ENCODE assay signal across 8 mouse cellular contexts in the genomic region with DNA sequence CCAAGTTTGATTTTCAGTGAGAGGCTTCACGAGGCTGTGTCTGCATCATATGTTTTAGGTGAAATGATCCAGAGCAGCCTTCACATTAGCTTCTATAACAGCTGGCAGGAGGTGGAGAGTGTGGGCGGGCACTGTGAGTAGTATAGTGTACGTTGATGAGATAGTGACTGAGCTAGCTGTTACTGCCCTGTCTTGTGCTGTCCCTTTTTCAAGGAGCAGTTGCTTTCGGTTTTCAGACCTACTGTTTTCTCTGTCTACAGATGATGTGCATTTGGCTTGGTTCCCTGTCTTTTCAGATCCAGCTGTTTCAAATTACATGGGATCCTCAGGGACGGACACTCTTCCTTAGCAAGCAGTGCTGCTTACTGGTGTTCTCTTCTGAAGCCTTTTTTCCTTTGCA. TPM values are rescaled to one million over a fixed set of nuclear protein-coding genes. Genes with fewer than 3 reads are reported as not detected.
A peak's percentile ranks its signal among the peaks of the same experiment; 100 is the strongest.
DNase-seq lines count a peak whose midpoint lies in the region; TF ChIP-seq lines count a peak whose summit lies in the region.

No protein-coding gene starts in this region.

- peak overlapping the region; percentile 60 for H3K27ac ChIP-seq in layer of hippocampus, adult 2 months
- H3K27ac ChIP-seq in heart, embryonic 10.5 days, result 0 out of 2 replicates have a peak overlapping the region, but pooled peaks have one; percentile 36

- no peaks in the 10 kb centered on the region for H3K9me3 ChIP-seq in heart, embryonic 10.5 days

- no peak for TF ChIP-seq CTCF in layer of hippocampus, adult 2 months (conservative IDR thresholded peaks at IDR 0.05)

- DNase-seq in layer of hippocampus, adult 2 months (ENCODE audit: low spot score in 2 of 2), result no peak
- DNase-seq in layer of hippocampus, postnatal 36 days, result no peak
- DNase-seq in embryo, embryonic 11 days, result peak; percentile 40
- DNase-seq in heart, embryonic 10.5 days (ENCODE audit: low spot score), result no peak
- peak; percentile 72 for DNase-seq in kidney, postnatal 14 days
- DNase-seq in mesoderm, embryonic 11.5 days (ENCODE audit: low read depth, low spot score), result peak; percentile 37
- no peak for DNase-seq in cerebellum, adult 11 months
- DNase-seq in thymus, postnatal 36 days, result no peak

- peaks cover 38% of the 10 kb centered on the region for H3K4me1 ChIP-seq in heart, embryonic 10.5 days

- H3K4me3 ChIP-seq in layer of hippocampus, adult 2 months, result no peak overlapping the region
- no peak overlapping the region for H3K4me3 ChIP-seq in heart, embryonic 10.5 days

- H3K27me3 ChIP-seq in heart, embryonic 10.5 days (ENCODE audit: insufficient read depth, poor library complexity, severe bottlenecking), result no peaks in the 10 kb centered on the region

- WGBS in heart, embryonic 10.5 days, result 42% methylated on average over 5 of the region's 5 CpGs

- H3K36me3 ChIP-seq in heart, embryonic 10.5 days, result peaks cover 5% of the 10 kb centered on the region; the same call in 1 of the 2 replicates

RNA-seq across cellular contexts. Expression of gene Cbfa2t2, which starts 19.5 kb away (rescaled TPM):
- 10 to 100 TPM; 55.1 to 55.8 TPM for total RNA-seq in layer of hippocampus, adult 2 months (2021)
- total RNA-seq in layer of hippocampus, postnatal 36 days (2021), result 10 to 100 TPM; 49.7 to 57.7 TPM
- polyA plus RNA-seq in heart, embryonic 10.5 days (2016; fragmentation: Nextera tagmentation; extraction: Ambion mirVana), result 37.3 and 44.6 TPM in 2 replicates

RNA-seq across cellular contexts. Expression of gene Snta1, which starts 47.9 kb away (rescaled TPM):
- 10 to 100 TPM; 46.2 to 46.9 TPM for total RNA-seq in layer of hippocampus, adult 2 months (2021)
- total RNA-seq in layer of hippocampus, postnatal 36 days (2021), result 10 to 100 TPM; 42.3 to 48.0 TPM
- polyA plus RNA-seq in heart, embryonic 10.5 days (2016; fragmentation: Nextera tagmentation; extraction: Ambion mirVana), result 28.1 and 42.0 TPM in 2 replicates

Comparison
In these comparisons a context has a peak if more than half of its experiments do, and no peak if none do; other contexts are left out.
1. DNase-seq: peak in embryo, embryonic 11 days (single experiment), kidney, postnatal 14 days (single experiment) and mesoderm, embryonic 11.5 days (single experiment); none in layer of hippocampus, adult 2 months (0 of 2), layer of hippocampus, postnatal 36 days (0 of 2), heart, embryonic 10.5 days (single experiment), cerebellum, adult 11 months (single experiment) and thymus, postnatal 36 days (0 of 2).